Mouse (Mus musculus) pancreas, adult 10 weeks (tissue): ENCODE data around the gene Lrch1. TPM values are rescaled to one million over a fixed set of nuclear protein-coding genes. Genes with fewer than 3 reads are reported as not detected.

ENCODE experiments used
- polyA plus RNA-seq: library from polyadenylated mRNA; stranded (reverse); fragments of 350-450 nt; fragmentation: Illumina TruSeq; extraction: RNeasy Lipid Tissue Mini Kit (QIAGEN cat#74804); gene quantifications from one replicate; pipeline ENCODE4 v1.2.3, GENCODE M21; 2015; ENCODE audit warnings: low read depth, low replicate concordance; ENCODE audit not compliant: insufficient read depth

Lrch1 gene
- 4.6 TPM for polyA plus RNA-seq

DNA sequence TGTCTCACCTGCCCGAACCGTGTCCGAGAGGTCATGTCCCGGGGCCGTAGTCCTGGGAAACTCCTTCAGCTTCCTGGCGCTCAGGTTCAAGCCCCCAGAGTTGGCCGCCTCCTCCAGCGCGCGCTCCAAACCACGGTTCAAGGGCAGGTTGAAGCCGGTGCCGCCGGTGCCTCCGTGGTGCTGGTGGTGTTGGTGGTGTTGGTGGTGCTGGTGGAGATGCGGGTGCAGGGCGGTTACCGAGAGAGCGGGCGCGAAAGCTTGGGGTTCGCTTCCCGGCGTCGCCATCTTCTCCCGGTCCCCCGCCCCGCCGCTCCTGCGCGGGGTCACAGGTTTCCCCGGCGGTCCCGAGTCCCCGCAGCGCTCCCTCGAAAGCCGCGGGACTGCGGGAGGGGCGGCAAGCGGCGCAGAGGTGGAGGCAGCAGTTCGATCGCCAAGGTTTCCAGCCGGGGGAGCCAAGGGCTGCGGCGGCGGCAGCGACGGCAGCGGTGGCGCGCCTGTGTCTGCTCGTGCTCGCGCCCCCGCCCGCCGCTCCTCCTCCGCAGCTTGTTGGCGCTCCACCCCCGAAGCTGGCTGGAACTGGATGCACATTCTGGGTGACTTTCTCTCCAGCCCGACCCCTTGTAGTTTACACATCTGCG, at the start of gene Lrch1:
Gene Lrch1 (minus strand): TSS at position 501 of the 638 bp plus-strand sequence.

DNA sequence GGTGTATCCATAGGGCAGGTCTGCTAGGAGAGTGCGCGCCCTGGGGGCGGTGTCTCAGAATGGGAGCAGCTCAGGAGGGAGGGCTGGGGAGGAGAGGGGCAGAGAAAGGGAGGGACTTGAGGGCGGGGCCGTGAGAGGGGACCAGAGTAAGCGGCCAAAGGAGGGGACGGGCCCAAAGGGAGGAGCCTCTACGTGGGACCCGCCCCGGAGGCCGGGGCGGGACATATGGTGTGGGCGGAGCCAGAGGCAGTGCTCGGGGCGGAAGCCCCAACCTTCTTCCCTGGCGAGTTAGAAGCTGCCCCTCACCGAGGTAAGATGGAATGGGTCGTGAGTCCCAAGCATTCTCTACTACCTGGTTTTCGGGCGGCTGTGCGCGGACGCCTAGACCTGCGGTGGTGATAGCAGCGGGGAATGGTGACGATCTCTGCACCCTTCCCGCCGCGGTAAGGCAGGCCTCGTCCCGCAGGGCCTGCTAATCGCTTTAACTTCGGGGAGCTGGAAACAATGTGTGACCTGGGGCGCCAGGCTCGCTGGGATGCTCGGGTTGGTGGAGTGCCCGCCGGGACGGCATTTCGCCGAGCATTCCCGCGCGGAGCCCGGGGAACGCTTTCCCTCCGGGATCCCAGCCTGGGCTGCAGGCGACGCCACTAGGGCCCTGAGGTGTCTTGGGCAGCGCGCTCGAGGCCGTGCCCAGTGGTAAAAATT, 215.4 kb downstream of the Lrch1 start, which contains the start of gene Esd:
Gene Esd (plus strand): TSS at position 219 of the 705 bp plus-strand sequence.

Other genes starting within 250 kb of the Lrch1 start
- gene Esd, start 215.6 kb downstream of the Lrch1 start, polyA plus RNA-seq = 32.5 TPM
- not detected for gene Rubcnl, start 68.2 kb upstream of the Lrch1 start, polyA plus RNA-seq
- gene Lrrc63, start 183.0 kb upstream of the Lrch1 start, polyA plus RNA-seq = not detected
- gene Lcp1, start 183.2 kb upstream of the Lrch1 start, polyA plus RNA-seq = 7.1 TPM